Mouse (Mus musculus) urinary bladder, postnatal 0 days (tissue): ENCODE results near the gene Sgsh. TPM values are rescaled to one million over a fixed set of nuclear protein-coding genes. Genes with fewer than 3 reads are reported as not detected.

Experiments
- microRNA counts: library from miRNA; unstranded; fragments of <30 nt; microRNA quantifications from one replicate; lab custom pipeline; 2016
- microRNA-seq: library from miRNA; unstranded; fragments of <30 nt; microRNA quantifications from one replicate; pipeline ENCODE4, GENCODE M21; 2016
- polyA plus RNA-seq: library from polyadenylated mRNA; unstranded; fragments of >200 nt; fragmentation: Nextera tagmentation; extraction: Ambion mirVana; gene quantifications from 2 replicates; pipeline ENCODE4 v1.2.1, GENCODE M21; 2015

Sgsh gene
- polyA plus RNA-seq, result 4.9 and 6.5 TPM in 2 replicates

GRCm38 (mm10) chr11:119355443-119356385 lies at the start of gene Sgsh, which contains the start of gene Slc26a11:
Gene Sgsh (minus strand): TSS chr11:119355536.
Gene Slc26a11 (plus strand): TSS chr11:119355557.

DNA sequence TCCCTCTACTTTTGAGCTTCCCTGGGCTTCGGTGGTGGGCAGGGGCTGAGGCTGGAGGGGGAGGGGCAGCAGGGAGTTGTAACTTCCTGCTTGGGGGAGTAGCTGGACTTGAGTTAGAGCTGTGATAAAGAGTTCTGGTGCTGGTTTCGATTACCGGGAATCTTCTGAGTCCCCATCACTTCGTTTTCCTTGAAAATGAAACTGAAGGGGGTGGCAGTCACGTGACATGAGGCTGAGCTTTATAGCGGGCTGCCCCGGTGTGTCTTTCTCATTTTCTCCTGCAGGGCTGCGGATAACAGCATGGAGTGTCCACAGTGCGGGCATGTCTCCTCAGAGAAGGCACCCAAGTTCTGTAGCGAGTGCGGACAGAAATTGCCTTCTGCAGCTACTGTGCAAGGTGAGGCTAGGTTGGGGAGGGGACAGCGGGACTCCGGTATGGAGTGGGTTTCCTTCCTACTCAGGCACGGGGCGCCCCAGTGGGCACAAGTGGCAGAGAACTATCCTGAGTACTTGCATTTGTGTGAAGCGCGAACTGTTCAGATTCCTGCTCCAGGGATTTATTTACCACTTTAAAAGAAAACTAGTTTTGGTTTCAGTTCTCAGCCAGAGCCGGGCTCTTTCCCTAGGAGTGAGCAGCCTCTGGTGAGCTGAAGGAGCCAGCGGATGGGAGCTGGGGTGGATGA lies 37.6 kb upstream of the Sgsh start, which contains the start of gene Rnf213:
Rnf213 (plus strand) TSS at position 301 of the 683 bp plus-strand sequence.

DNA sequence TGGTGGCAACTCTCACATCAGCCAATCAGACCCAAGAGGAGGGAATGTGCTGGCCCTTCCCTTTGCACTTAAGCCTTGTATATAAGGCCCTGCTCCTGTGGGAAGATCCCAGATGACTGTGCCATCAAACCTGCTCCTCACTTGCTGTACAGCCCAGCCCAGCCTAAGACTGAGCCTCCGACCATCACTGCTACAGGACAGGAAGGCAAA lies 47.8 kb downstream of the Sgsh start, which contains the start of gene Card14:
Card14 (plus strand) TSS at position 111 of the 210 bp plus-strand sequence.

GRCm38 (mm10) chr11:119299391-119300245 lies 55.7 kb downstream of the Sgsh start, which contains the start of gene Eif4a3:
Gene Eif4a3 (minus strand): TSS chr11:119300089.

MicroRNAs within 50 kb of the gene (microRNA counts, 519-probe panel; counts per million panel counts)
- not detected for microRNA mmu-miR-1932 (lab: Ali Mortazavi, UCI)

Small RNA genes lying within 50 kb of the gene (microRNA-seq; reads per million reads assigned to microRNA genes)
- gene Mir1932, result not detected

Other genes starting within 250 kb of the Sgsh start
- 4.2 and 5.2 TPM in 2 replicates for gene Tbc1d16, start 127.0 kb downstream of the Sgsh start, polyA plus RNA-seq
- 0.54 and 0.83 TPM in 2 replicates for gene Ccdc40, start 127.0 kb downstream of the Sgsh start, polyA plus RNA-seq
- gene Gaa, start 87.6 kb downstream of the Sgsh start, polyA plus RNA-seq, result 42.0 and 43.3 TPM in 2 replicates
- gene Eif4a3, start 55.4 kb downstream of the Sgsh start, polyA plus RNA-seq, result 165 TPM in 2 replicates
- 1.6 and 2.3 TPM in 2 replicates for gene Card14, start 47.8 kb downstream of the Sgsh start, polyA plus RNA-seq
- 5.2 and 6.1 TPM in 2 replicates for gene Slc26a11, start within 50 bp of the Sgsh start, polyA plus RNA-seq
- 4.3 and 4.5 TPM in 2 replicates for gene Rnf213, start 37.6 kb upstream of the Sgsh start, polyA plus RNA-seq
- 9.2 and 10.7 TPM in 2 replicates for gene Endov, start 135.8 kb upstream of the Sgsh start, polyA plus RNA-seq
- gene Nptx1, start 192.2 kb upstream of the Sgsh start, polyA plus RNA-seq, result 0.53 and 0.54 TPM in 2 replicates
- 4.7 and 4.8 TPM in 2 replicates for gene Rptor, start 247.4 kb upstream of the Sgsh start, polyA plus RNA-seq